Mouse (Mus musculus): Measurements from ENCODE around the gene En1. TPM values are rescaled to one million over a fixed set of nuclear protein-coding genes. Genes with fewer than 3 reads are reported as not detected.

Gene En1
- total RNA-seq, 1 experiment: 1.2 TPM

DNA sequence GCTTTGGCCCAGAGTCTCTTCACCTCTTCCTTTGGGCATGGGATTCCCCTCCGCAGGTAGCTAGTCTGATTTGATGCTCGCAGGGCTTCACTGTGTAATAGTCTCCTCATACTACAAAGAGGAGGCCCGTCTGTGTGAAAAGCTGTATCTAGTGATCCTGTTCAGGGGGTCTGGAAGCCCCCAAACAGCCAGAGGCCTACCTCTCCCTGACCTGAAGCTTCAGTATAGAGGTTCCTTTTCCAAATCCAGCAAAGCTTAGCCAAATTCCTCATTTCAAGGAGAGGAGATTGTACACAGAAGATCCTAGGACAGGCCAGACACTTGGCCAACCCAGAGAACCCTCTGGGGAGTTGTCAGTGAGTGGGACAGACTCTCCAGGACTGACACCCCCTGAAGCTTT, 6.2 kb downstream of the En1 start:
- no peaks in the 10 kb centered on the region for H3K9me3 ChIP-seq (ENCODE audit: control insufficient read depth, insufficient read depth, low read depth, low read length)
- no peaks in the 10 kb centered on the region for H3K36me3 ChIP-seq (ENCODE audit: control insufficient read depth, insufficient read depth, low read length, poor library complexity, severe bottlenecking)
- H3K4me3 ChIP-seq (ENCODE audit: insufficient read depth in 1 of 2, low read depth in 1 of 2, low read length in 2 of 2, poor library complexity in 1 of 2, severe bottlenecking in 1 of 2): no peak overlapping the region
- H3K4me1 ChIP-seq (ENCODE audit: control insufficient read depth in 2 of 2, insufficient read depth in 2 of 2, low read length in 2 of 2, poor library complexity in 1 of 2): peaks cover 3 to 9% of the 10 kb centered on the region in 2 experiments; a peak in 1 of 4 replicates
- DNase-seq (ENCODE audit: low read depth, low spot score): no peak
- TF ChIP-seq MAFK (IDR thresholded peaks at IDR 0.05; ENCODE audit: insufficient read depth, low read depth, low read length) (no peak), ZNF384 (IDR thresholded peaks at IDR 0.05; ENCODE audit: low read depth, low read length) (no peak), ZC3H11A (IDR thresholded peaks at IDR 0.05; ENCODE audit: borderline replicate concordance, low read depth, low read length) (no peak), CHD2 (IDR thresholded peaks at IDR 0.05; ENCODE audit: low read depth, low read length) (no peak), HCFC1 (IDR thresholded peaks at IDR 0.05; ENCODE audit: borderline replicate concordance, insufficient read depth, low read length) (no peak)
- H3K27ac ChIP-seq (ENCODE audit: insufficient read depth, low read depth, low read length, poor library complexity, severe bottlenecking): no peak overlapping the region
- no peak overlapping the region for H3K9ac ChIP-seq (ENCODE audit: insufficient read depth, low read depth, low read length, poor library complexity, severe bottlenecking)
- in situ Hi-C loops (cut with MboI; ENCODE audit: low sequenced_read_pairs in 2 of 2, unreplicated experiment in 2 of 2): no loop called here

DNA sequence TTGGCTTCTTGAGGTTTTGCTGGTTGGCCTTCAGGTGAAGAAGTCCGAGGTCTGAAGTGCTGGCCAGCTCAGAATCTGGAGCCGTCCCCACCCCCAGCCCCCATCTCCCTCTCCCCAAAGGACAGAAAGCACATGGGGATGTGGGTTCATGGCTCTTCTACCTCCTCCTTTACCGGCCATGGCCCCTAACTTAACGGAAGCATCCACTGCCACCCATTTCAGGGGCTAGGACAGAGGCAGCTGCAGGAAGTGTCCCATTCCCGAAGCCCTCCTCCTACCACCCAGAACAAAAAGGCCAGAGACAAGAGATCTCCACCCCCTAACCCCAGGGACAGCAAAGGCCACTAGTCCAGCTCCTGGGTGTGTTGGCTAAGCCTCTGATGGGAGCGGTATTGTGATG, 7.4 kb downstream of the En1 start:
- in situ Hi-C loops (cut with MboI; ENCODE audit: low sequenced_read_pairs in 2 of 2, unreplicated experiment in 2 of 2): no loop called here

DNA sequence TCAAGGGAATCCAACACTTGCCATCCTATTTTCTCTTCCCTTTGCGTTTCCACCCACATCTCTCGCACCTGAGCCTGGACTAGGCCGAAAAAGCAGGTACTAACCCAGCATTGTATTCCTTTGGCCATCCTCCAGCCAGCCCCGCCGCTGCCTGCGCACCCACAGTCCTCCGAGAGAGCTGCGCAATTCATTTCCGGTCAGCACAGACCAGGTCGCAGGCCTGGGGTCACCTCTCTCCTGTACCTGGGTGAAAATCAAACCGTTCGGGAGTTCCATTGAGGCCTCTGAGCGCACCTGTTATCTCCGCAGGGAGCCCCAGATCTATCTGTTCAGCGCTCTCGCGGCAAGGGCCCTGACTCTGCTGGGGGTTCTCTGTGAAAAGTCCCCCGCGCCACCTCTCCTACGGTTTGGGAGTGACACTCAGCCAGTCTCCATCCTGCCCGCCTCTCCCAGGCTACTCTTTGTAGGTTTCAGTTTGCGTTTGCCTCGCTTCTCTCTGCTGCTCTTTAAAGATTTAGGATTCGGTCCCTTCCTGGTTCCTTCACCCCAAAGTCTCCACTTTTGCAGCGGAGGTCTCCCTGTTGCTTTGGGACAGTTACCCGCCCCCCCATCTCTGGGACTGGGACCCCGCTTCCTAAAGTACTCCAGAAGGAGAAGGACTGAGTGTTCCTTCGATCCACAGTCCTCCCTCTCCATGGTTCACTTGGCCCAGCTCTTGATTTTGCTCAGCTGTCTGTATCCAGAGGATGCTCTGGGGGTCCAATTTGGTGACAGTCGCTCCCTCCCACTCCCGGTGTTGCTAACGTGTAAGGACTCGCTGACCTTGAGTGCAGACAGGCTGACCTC, 11.5 kb downstream of the En1 start:
- DNase-seq (ENCODE audit: low read depth, low spot score): no peak
- H3K9ac ChIP-seq (ENCODE audit: insufficient read depth, low read depth, low read length, poor library complexity, severe bottlenecking): no peak overlapping the region
- H3K4me3 ChIP-seq (ENCODE audit: insufficient read depth in 1 of 2, low read depth in 1 of 2, low read length in 2 of 2, poor library complexity in 1 of 2, severe bottlenecking in 1 of 2): peak overlapping the region; percentile 11 to 24; a peak in 1 of 4 replicates

More for the DNA sequence above, 7.4 kb downstream of the En1 start:
- DNase-seq (ENCODE audit: low read depth, low spot score): no peak
- H3K9me3 ChIP-seq (ENCODE audit: control insufficient read depth, insufficient read depth, low read depth, low read length): no peaks in the 10 kb centered on the region
- TF ChIP-seq ZC3H11A (IDR thresholded peaks at IDR 0.05; ENCODE audit: borderline replicate concordance, low read depth, low read length) (no peak), ZNF384 (IDR thresholded peaks at IDR 0.05; ENCODE audit: low read depth, low read length) (no peak), CHD2 (IDR thresholded peaks at IDR 0.05; ENCODE audit: low read depth, low read length) (no peak), MAFK (IDR thresholded peaks at IDR 0.05; ENCODE audit: insufficient read depth, low read depth, low read length) (no peak), HCFC1 (IDR thresholded peaks at IDR 0.05; ENCODE audit: borderline replicate concordance, insufficient read depth, low read length) (no peak)
- H3K27ac ChIP-seq (ENCODE audit: insufficient read depth, low read depth, low read length, poor library complexity, severe bottlenecking): no peak overlapping the region
- peaks cover 3 to 11% of the 10 kb centered on the region in 2 experiments; a peak in 1 of 4 replicates for H3K4me1 ChIP-seq (ENCODE audit: control insufficient read depth in 2 of 2, insufficient read depth in 2 of 2, low read length in 2 of 2, poor library complexity in 1 of 2)
- no peak overlapping the region for H3K9ac ChIP-seq (ENCODE audit: insufficient read depth, low read depth, low read length, poor library complexity, severe bottlenecking)
- no peak overlapping the region for H3K4me3 ChIP-seq (ENCODE audit: insufficient read depth in 1 of 2, low read depth in 1 of 2, low read length in 2 of 2, poor library complexity in 1 of 2, severe bottlenecking in 1 of 2)
- no peaks in the 10 kb centered on the region for H3K36me3 ChIP-seq (ENCODE audit: control insufficient read depth, insufficient read depth, low read length, poor library complexity, severe bottlenecking)

DNA sequence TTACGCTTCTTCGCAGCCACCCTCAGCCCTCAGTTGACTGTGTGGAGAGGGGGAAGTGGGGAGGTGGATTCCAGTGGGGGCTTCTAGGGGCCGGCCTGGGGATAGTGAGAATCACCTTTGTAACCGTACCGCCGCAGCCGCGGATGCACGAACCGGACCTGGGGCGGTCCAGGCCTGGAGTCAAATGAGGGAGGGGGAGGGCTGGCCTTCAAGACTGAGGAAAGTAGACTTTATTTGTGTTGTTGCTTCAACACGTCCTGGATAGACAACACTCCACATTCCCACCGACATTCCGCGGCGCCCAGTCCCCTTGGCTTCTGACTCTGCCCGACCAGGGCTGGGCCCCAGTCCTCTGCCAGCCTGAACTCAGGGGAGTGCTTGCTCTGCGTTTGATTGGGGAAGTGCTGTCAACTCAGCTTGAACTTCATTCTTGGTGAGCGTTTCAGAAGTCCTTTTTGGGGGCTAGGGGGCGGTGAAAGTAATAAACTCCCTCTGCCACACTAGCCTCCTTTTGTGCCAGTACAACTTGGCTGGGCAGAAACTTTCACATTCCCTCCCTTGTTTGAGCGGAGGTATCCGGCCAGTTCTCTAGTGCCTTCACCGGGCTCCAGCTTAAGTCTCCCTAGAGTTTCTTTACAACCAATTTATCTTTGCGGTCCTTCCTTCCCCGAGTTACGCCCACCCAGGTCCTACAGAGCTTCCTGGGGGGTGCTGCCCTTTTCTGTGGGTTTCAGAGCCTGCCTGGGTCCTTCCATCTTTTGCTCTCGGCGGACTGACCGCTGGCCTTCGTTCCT, 12.3 kb downstream of the En1 start:
- Histone ChIP-seq H3K9ac (ENCODE audit: insufficient read depth, low read depth, low read length, poor library complexity, severe bottlenecking) (no peak overlapping the region), H3K4me1 (ENCODE audit: control insufficient read depth in 2 of 2, insufficient read depth in 2 of 2, low read length in 2 of 2, poor library complexity in 1 of 2) (peaks cover 3 to 10% of the 10 kb centered on the region in 2 experiments; a peak in 1 of 4 replicates), H3K27ac (ENCODE audit: insufficient read depth, low read depth, low read length, poor library complexity, severe bottlenecking) (no peak overlapping the region), H3K4me3 (ENCODE audit: insufficient read depth in 1 of 2, low read depth in 1 of 2, low read length in 2 of 2, poor library complexity in 1 of 2, severe bottlenecking in 1 of 2) (peak overlapping the region in 1 of 2 experiments; percentile 11; a peak in 1 of 4 replicates), H3K9me3 (ENCODE audit: control insufficient read depth, insufficient read depth, low read depth, low read length) (no peaks in the 10 kb centered on the region), H3K36me3 (ENCODE audit: control insufficient read depth, insufficient read depth, low read length, poor library complexity, severe bottlenecking) (no peaks in the 10 kb centered on the region)
- TF ChIP-seq MAFK (IDR thresholded peaks at IDR 0.05; ENCODE audit: insufficient read depth, low read depth, low read length) (no peak), HCFC1 (IDR thresholded peaks at IDR 0.05; ENCODE audit: borderline replicate concordance, insufficient read depth, low read length) (no peak), ZC3H11A (IDR thresholded peaks at IDR 0.05; ENCODE audit: borderline replicate concordance, low read depth, low read length) (no peak), ZNF384 (IDR thresholded peaks at IDR 0.05; ENCODE audit: low read depth, low read length) (no peak), CHD2 (IDR thresholded peaks at IDR 0.05; ENCODE audit: low read depth, low read length) (no peak)
- no peak for DNase-seq (ENCODE audit: low read depth, low spot score)
- in situ Hi-C loops (cut with MboI; ENCODE audit: low sequenced_read_pairs in 2 of 2, unreplicated experiment in 2 of 2): no loop called here

More for the DNA sequence above, 11.5 kb downstream of the En1 start:
- Histone ChIP-seq H3K9me3 (ENCODE audit: control insufficient read depth, insufficient read depth, low read depth, low read length) (no peaks in the 10 kb centered on the region), H3K27ac (ENCODE audit: insufficient read depth, low read depth, low read length, poor library complexity, severe bottlenecking) (no peak overlapping the region), H3K36me3 (ENCODE audit: control insufficient read depth, insufficient read depth, low read length, poor library complexity, severe bottlenecking) (no peaks in the 10 kb centered on the region), H3K4me1 (ENCODE audit: control insufficient read depth in 2 of 2, insufficient read depth in 2 of 2, low read length in 2 of 2, poor library complexity in 1 of 2) (peaks cover 3 to 10% of the 10 kb centered on the region in 2 experiments; a peak in 1 of 4 replicates)
- TF ChIP-seq MAFK (IDR thresholded peaks at IDR 0.05; ENCODE audit: insufficient read depth, low read depth, low read length) (no peak), ZC3H11A (IDR thresholded peaks at IDR 0.05; ENCODE audit: borderline replicate concordance, low read depth, low read length) (no peak), CHD2 (IDR thresholded peaks at IDR 0.05; ENCODE audit: low read depth, low read length) (no peak), ZNF384 (IDR thresholded peaks at IDR 0.05; ENCODE audit: low read depth, low read length) (no peak), HCFC1 (IDR thresholded peaks at IDR 0.05; ENCODE audit: borderline replicate concordance, insufficient read depth, low read length) (no peak)
- in situ Hi-C loops (cut with MboI; ENCODE audit: low sequenced_read_pairs in 2 of 2, unreplicated experiment in 2 of 2): no loop called here
